Mouse (Mus musculus) natural killer cell, adult 2 months (primary cell): ENCODE measurements around the gene Impdh1.
"Not testable (repeated sequence)": the region's sequence is repeated elsewhere in the genome, so short reads cannot be mapped to it uniquely, and the experiment has no call there.

Experiments used
- DNase-seq, 2 experiments: peaks; one replicate each; pipeline ENCODE4 v3.0.0; 2022; ENCODE audit warnings: low spot score in 2 of 2

The Impdh1 gene

DNA sequence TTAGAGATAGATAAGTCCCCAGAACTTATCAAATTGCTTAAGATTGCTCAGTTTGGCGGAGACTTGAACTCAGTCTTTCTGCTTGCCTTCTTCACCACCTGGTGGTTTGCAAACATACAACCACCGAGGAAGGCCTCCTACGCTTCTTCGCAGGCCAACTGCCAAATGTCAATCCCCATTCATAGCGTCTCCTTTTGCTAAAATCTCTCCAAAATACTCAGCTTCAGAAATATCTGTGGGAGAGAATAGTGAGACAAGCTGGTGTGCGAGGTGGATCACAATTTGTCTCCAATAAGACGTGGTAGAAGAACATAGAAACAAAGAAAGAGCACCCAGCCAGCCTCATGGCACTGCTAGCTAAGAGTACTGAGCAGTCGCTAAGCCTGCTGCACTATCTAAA lies 36.3 kb downstream of the Impdh1 start:
- no peak for DNase-seq

DNA sequence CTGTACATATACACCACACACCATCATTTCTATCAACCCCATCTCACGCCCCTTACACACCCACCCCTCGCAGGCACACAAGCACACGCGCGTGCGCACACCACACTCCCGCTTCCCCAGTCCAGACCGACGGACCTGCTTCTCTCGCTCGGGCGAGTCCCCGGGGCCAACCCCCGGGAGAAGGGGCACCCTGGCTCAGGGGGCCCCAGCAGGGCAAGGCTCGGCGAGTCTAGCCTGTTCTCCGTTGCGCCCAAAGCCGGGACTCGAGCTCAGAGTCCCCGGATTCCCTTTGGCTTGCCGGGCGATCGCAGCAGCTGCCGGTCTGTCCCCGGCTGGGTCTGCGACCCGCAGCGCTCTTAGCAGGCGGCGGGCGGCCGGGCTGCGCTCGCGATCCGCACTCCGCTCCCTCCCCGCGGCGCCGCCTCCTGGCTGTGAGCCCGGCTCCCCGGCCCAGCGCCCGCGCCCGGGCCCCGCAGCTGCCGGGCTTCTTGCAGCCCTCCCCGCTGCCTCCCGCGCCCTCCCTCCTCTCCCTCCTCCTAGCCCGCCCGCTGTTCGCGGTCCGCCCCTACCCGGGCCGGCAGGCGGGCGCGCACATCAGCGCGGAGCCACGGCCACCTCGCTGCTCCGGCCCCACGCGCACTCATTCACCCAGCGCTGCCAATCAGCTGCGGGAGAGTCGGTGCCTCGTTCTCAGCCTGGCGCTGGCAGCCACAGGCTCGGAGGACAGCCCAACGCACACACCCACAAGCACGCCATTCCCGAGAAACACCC lies 37.1 kb downstream of the Impdh1 start, which contains the start of gene Prrt4:
Prrt4 (minus strand) TSS at position 697 of the 771 bp plus-strand sequence.
- DNase-seq, result no peak

DNA sequence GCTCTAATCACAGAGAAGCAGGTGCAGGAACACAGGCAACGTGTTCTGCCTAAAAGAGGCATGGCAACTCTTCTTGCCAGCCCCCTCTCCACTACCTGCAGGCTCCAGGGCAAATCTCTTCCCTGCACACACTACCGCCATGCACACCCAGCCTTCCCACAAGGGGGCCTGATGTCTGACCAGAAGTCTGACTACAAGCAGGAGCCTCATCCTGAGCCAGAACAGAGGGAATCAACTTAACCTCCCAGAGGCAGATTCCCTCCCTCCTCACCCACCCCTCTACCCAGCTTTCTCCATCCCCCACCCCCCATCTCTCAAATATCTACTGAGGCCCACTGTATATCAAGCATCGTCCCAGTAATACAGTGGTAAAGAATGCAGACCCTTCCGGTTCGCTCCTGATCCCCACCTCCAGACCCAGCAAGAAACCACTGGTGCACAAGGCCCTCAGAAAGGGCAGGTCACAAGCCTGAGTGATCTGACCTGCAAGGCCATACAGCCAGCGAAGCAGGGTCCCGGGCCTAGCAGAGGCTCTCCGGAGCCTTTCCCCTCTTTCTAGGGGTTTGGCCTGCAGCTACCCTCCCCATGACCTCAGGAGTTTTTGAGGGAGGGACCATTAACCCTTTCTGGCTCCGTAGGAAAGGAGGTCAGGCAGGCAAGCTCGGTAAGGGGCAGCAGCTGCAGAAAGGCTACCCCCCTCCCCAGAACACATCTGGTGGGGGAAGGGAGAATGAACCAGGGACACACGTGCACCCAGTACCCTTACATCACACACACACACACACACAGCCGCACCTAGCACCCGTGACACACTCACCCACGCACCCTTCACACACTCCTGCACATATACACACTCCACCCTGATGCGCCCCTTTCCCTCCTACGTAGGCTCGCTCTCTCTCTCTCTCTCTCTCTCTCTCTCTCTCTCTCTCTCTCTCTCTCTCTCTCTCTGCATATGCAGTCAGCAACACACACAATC lies 38.0 kb downstream of the Impdh1 start:
- peak in 1 of 2 experiments; percentile 20 for DNase-seq

DNA sequence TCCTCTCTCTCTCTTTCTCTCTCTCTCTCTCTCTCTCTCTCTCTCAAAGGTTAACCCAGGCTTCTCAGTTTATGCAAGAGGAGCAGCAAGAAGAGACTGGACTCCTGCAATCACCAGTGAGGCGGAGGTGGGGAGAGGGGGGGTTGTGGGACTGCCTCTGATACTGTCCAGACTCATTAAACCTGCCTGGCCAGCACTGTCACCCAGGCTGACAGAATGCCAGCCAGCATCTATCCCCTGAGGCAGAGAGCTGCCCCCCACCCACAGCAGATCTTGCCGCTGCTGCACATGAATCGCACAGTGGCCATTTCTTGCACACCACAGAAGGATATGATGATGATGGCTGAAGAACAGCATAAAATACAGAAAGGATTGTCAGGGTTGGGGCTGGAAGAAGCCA lies 41.1 kb downstream of the Impdh1 start:
- DNase-seq, result no peak

DNA sequence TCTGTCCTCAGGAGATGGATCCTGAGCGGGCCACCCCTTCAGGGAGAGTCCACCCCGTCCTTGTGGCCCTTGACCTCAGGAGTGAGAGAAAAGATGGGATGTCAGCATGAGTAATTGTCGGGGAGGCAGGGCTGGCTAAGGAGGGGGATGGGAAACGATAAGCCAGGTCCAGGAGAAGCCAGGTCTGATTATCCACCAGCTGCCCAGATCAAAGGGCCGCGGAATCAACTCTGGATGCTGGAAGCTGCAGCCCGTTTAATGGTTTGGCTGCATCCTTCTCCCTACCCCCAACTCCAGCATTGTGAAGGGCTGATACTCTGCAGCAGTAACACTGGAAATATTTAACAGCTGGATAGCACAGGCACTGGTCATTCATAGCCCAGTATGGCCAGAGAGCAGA lies 41.8 kb downstream of the Impdh1 start:
- DNase-seq, result no peak

DNA sequence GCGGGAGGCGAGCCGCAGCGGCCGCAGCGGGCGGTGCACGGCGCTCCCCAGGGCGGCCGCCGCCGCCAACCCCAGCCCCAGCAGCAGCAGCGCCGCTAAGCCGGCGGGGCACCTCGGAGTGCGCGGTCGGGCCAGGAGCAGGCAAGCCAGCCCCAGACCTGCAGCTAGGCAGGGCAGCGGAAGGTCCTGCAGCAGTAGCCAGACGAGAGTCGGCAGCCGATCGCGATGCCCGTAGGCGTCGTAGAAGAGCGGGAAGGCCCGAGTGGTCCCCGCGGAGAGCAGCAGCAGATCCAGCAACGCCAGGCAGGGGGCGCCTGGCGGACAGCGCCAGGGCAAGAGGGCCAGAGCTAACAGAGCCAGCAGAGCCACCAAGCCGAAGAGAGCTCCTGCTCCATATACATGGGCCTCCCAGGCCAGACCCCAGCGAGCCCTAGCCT lies 45.2 kb downstream of the Impdh1 start:
- DNase-seq, result peak; percentile 64 to 73

DNA sequence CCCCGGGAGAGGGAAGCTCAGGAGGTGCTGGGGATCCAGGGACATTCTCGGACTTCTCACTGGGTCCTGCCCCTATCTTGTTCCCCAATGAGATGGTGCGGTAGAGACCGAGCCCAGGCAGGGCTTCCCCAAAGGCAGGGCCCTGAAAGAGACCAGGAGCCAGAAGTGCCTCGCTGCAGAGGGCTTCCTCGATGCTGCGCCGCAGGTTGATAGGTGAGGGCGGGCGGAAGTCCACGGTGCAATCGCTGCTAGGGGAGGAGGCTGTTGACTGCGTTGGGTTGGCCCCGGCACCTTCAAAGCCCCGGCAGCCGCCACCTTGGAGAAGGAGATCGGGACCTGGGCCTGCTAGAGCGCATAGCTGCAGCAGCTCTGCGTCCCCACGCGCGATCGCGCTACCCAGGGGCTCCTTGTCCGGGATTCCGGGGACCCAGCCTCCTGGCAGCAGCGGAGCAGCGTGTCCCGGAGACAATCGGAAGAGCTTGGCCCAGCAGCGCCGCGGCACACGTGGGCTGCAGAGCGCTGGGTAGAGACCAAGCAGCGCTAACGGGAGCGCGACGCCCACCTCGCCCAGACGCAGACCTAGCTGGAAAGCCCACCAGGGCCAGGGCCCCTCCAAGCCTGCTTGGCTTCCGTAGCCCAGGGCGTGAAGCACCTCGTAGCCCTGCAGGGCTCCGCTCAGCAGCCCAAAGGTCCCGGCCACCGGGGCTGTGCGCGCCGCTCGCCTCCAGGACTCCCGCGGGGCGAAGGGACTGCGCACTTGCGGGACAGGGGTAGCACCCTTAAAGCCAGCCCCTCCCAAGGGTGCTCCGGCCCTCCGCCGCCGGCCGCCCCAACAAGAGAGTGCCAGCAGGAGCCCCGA lies 45.9 kb downstream of the Impdh1 start:
- peak; percentile 25 to 55 for DNase-seq

DNA sequence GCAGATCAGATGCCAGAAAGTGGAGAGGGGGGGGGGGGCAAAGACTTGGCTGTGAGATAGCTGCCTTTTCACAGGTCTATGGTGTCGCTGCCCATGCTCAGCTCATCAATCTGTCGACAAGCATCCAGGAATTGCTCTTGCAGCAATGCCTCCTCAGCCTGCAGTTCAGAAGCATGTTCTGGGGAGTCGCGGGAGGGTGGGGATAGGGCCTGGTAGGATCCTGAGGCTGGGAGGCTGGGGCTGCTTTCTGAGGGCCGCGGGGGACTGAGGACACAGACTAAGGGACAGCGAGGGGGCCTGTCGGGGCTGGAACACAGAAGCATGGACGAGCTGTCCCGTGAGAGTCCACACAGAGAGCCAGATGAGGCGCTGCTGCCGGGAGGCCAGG lies 46.5 kb downstream of the Impdh1 start:
- no peak for DNase-seq

DNA sequence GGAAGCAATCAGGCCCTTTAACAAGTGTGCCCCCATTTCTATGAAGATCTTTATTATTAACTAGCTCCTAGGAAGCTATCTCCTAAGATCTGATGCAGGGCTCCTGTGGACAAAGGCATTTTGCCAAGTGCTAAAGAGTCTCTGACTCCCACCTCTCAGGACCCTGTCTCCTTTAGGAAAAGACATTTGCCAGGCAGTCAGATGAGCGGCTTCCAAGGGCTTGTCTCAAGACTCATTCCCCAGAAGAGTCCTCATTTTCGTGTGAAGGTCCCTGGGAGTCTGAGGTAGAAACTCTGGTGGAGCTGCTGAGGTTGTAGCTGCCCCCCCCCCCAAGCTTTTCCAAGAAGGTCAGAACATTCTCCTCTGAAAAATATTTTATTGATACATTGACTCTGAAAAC lies 47.3 kb downstream of the Impdh1 start:
- DNase-seq, result no peak

DNA sequence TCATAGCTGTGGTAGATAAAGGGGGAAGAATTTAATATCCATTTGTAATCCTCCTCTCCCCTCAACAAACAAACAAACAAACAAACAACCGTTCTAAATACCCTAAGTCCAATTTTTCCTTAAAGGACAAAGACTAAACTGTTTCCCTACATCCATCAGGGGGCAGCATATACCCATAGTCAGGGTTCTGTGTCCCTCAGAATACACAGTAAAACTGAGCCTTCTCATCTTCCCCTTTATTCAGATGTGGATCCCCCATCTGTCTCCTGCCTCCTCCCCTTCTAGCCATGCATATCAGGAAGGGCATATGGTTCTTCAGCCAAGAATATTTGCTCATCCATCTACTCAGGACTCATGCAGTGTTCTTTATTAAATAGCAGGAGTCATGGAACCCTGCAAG lies 50.0 kb downstream of the Impdh1 start:
- DNase-seq, result peak; percentile 30 to 53

DNA sequence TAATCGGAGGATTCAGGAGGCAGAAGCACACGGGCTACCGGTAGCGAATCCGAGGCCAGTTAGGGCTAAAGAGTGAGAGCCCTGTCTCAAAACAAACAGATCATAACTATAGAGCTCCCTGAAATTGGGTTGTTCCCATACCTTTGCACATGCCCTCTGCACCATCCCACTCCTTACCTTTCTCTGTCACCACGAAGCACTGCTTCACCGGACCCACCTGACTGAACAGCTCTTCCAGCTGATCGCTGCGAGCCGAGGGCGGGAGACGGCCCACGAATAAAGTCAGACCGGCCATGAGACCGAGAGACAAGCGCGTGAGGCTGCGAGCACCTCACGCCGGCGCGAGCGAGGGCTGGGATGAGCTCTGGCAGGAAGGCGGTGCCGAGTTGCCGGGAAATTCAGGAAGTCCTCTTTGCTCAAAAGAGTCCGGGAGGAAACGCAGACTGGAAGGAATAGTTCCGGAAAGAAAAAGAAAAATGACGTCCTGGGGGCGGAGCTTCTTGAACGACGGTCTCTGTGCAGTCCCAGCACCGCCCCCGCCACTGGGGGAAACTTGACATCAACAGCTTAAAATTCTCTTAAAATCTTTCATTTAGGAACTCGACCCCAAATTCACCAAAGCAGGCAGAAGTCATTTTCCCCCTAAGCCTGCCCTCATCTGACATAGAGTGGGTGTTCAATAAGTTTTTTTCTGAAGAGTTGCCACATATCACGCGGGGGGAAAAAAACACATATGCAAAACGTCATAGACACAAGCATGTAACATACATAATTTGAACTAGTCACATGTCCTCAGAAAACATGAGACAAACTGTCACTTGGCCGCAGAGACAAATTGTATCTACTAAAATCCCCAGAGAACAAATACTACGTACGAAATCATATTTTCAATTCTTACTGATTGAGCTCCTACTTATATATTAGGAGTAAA lies 51.6 kb downstream of the Impdh1 start, which contains the start of gene Rbm28:
Rbm28 (minus strand) TSS at position 693 of the 931 bp plus-strand sequence.
- DNase-seq, result peak; percentile 83 to 90

DNA sequence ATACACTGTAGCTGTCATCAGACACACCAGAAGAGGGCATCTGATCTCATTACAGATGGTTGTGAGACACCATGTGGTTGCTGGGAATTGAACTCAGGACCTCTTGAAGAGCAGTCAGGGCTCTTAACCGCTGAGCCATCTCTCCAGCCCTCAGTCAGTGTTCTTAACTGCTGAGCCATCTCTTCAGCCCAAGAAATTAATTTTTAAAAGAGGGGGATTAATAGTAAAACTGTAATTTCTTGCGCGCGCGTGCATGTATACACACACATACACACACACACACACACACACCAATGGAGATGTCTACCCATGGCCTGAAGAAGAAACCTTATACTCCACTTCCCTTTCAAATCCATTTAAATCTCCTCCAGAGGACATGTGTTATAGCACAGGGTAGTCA lies 54.9 kb downstream of the Impdh1 start:
- not testable (repeated sequence) for DNase-seq

DNA sequence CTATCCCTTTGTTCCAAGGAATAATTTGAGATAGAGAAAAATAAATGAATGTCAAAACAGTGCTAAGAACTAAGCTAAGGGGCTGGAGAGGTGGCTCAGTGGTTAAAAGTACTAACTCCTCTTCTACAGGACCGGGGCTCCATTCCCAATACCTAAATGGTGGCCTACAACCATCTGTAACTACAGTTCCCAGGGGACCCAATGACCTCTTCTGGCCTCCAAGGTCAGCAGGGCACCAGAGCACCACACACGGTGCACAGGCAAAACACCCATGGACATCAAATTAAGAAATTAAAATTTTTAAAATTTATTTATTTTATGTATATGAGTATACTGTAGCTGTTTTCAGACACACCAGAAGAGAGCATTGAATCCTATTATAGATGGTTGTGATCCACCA lies 55.4 kb downstream of the Impdh1 start:
- DNase-seq, result no peak

DNA sequence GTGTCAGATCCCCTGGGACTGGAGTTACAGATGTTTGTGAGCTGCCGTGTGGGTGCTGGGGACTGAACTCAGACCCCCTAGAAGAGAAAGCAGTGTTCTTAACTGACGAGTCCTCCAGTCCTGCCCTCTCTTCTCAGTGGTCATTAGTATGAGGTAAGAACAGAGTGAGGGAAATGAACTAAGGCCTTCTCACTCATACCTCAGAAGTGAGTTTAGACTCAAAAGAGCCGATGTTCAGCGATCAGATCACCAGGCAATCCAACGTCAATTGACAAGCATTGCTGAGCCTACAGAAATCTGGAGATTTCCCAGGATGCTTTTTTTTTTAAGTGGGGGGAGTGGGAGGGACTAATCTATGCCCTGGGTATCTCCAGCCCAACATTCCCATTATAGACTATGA lies 59.8 kb downstream of the Impdh1 start:
- DNase-seq, result no peak
